Comparison of ENCODE assay signal across 9 mouse cellular contexts in the genomic region with DNA sequence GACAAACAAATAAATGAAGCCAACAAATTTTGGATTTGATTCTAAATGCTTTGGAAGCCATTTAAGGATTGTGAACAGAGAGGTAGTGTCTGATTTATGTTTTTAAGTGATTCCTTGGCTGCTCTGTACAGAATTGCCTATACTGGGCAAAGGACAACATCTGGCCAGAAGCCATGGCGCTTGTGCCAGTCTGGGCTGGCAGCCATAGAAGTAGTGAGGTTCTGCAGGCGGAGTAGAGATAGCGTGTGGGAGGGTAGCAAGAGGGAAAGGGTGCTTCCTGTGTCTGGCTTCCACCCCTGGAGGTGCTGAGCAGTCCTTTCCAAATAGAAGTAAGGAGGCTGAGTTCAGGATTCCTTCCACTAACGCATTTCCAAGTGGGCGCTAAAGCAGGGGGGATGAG. TPM values are rescaled to one million over a fixed set of nuclear protein-coding genes. Genes with fewer than 3 reads are reported as not detected.
DNase-seq lines count a peak whose midpoint lies in the region; ATAC-seq and TF ChIP-seq lines count a peak whose summit lies in the region.
"Had no signal": no experiment of that assay in that cellular context is flagged by ENCODE, and none has a peak within 500 bp of the region (broad histone marks: within the 10 kb centered on the region; RNA-seq: fewer than 3 reads in every experiment).

No protein-coding gene starts in this region.

- H3K4me2 ChIP-seq in midbrain, postnatal 0 days (ENCODE audit: low read depth, low read length, poor library complexity, severe bottlenecking): no peak overlapping the region
- H3K4me2 ChIP-seq in midbrain, embryonic 15.5 days: no peak overlapping the region
- H3K4me2 ChIP-seq: liver, embryonic 15.5 days had no signal

- peak; percentile 67 for DNase-seq in midbrain, postnatal 0 days (ENCODE audit: low spot score)
- peak; percentile 69 for DNase-seq in gastrocnemius, adult 18-20 months (ENCODE audit: low spot score)
- DNase-seq in kidney, adult 9 months: peak; percentile 50
- DNase-seq in ovary, postnatal 14 days (ENCODE audit: low spot score): peak; percentile 45
- DNase-seq in cerebellum, adult 11-12 months: no peak
- no peak for DNase-seq in Muller cell, postnatal 12 days (ENCODE audit: inconsistent ontology term)

- H3K27ac ChIP-seq in midbrain, postnatal 0 days (ENCODE audit: low read depth, low read length): no peak overlapping the region
- no peak overlapping the region for H3K27ac ChIP-seq in midbrain, embryonic 15.5 days
- H3K27ac ChIP-seq: liver, embryonic 15.5 days had no signal

- no peak overlapping the region for H3K4me3 ChIP-seq in midbrain, postnatal 0 days (ENCODE audit: low read depth, low read length)
- H3K4me3 ChIP-seq in midbrain, embryonic 15.5 days: no peak overlapping the region
- H3K4me3 ChIP-seq: liver, embryonic 15.5 days had no signal

- 0 out of 2 replicates have a peak, but pooled peaks cover 7% of the 10 kb centered on the region for H3K4me1 ChIP-seq in midbrain, postnatal 0 days (ENCODE audit: insufficient read depth, low read length)
- H3K4me1 ChIP-seq in midbrain, embryonic 15.5 days: peaks cover 14% of the 10 kb centered on the region

- 81% methylated on average over 5 of the region's 5 CpGs for WGBS in midbrain, postnatal 0 days
- 81% methylated on average over 5 of the region's 5 CpGs for WGBS in midbrain, embryonic 15.5 days

- ATAC-seq in midbrain, postnatal 0 days (ENCODE audit: low FRiP score): no peak
- no peak for ATAC-seq in midbrain, embryonic 15.5 days (replicated peaks)
- no peak for ATAC-seq in erythroblast, adult 5-6 weeks (replicated peaks; ENCODE audit: low FRiP score, poor library complexity, severe bottlenecking)

- H3K36me3 ChIP-seq in midbrain, postnatal 0 days (ENCODE audit: insufficient read depth, low read length): no peaks in the 10 kb centered on the region
- no peaks in the 10 kb centered on the region for H3K36me3 ChIP-seq in midbrain, embryonic 15.5 days (replicated peaks)

- no peaks in the 10 kb centered on the region for H3K9me3 ChIP-seq in midbrain, postnatal 0 days (ENCODE audit: low read length)
- no peaks in the 10 kb centered on the region for H3K9me3 ChIP-seq in midbrain, embryonic 15.5 days
- H3K9me3 ChIP-seq: liver, embryonic 15.5 days had no signal

- no peak overlapping the region for H3K9ac ChIP-seq in midbrain, postnatal 0 days (replicated peaks; ENCODE audit: low read length, poor library complexity, severe bottlenecking)
- H3K9ac ChIP-seq in midbrain, embryonic 15.5 days: no peak overlapping the region
- H3K9ac ChIP-seq: liver, embryonic 15.5 days had no signal

- no peak for TF ChIP-seq CTCF in midbrain, postnatal 0 days (IDR thresholded peaks at IDR 0.05)

- no peaks in the 10 kb centered on the region for H3K27me3 ChIP-seq in midbrain, postnatal 0 days (ENCODE audit: insufficient read depth, low read length)
- no peaks in the 10 kb centered on the region for H3K27me3 ChIP-seq in midbrain, embryonic 15.5 days (replicated peaks)
- H3K27me3 ChIP-seq: liver, embryonic 15.5 days had no signal

RNA-seq across cellular contexts. Expression of a gene that starts 3.9 kb away (rescaled TPM):
- total RNA-seq in midbrain, postnatal 0 days (2014; rRNA removed): 7.6 and 8.6 TPM in 2 replicates
- polyA plus RNA-seq in midbrain, postnatal 0 days (2015; fragmentation: Nextera tagmentation; extraction: Ambion mirVana): 15.1 and 16.3 TPM in 2 replicates
- 18.0 and 18.3 TPM in 2 replicates for polyA plus RNA-seq in midbrain, embryonic 15.5 days (2015; fragmentation: Nextera tagmentation; extraction: Ambion mirVana)
- total RNA-seq in gastrocnemius, adult 18-20 months (2021): 10 to 100 TPM; 14.4 to 16.7 TPM
- total RNA-seq in erythroblast, adult 5-6 weeks (2015; ENCODE audit: low replicate concordance): 4.2 and 4.8 TPM in 2 replicates
- total RNA-seq in erythroblast, adult 5-6 weeks (2017; ENCODE audit: low replicate concordance): 2.6 and 3.2 TPM in 2 replicates

Comparison
In these comparisons a context has a peak if more than half of its experiments do, and no peak if none do; other contexts are left out.
1. DNase-seq: peak in midbrain, postnatal 0 days (single experiment), gastrocnemius, adult 18-20 months (single experiment), kidney, adult 9 months (single experiment) and ovary, postnatal 14 days (single experiment); none in cerebellum, adult 11-12 months (single experiment) and Muller cell, postnatal 12 days (single experiment).